Mouse (Mus musculus): Measurements from ENCODE around the gene Mrpl48. TPM values are rescaled to one million over a fixed set of nuclear protein-coding genes. Genes with fewer than 3 reads are reported as not detected.

Gene Mrpl48
- polyA plus RNA-seq, 1 experiment from 2014 or later, result 81.5 TPM

DNA sequence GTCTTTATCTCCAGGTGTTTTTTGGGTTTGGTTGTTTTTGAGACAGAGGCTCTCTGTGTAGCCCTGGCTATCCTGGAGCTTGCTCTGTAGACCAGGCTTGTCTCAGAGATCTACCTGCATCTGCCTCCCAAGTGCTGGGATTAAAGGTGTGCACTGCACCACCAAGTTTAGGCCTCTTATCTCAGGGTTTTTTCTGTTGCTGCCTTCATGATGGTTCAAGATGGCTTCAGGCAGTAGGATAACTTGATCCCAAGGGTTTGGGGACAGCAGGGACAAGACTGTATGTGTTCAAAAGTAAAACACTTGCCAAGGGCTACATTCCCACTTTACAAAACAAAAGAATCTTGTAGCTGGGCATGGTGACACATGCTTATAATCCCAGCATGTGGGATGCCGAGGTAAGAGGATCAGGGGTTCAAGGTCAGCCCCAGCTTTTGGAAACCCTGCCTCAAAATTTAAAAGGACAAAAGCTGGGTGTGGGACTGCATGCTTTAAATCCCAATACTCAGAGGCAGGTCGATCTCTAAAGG lies 106.2 kb downstream of the Mrpl48 start:
- Histone ChIP-seq H3K9me3 (ENCODE audit: low read length) (no peaks in the 10 kb centered on the region), H3K4me1 (ENCODE audit: insufficient read depth, low read length) (peaks cover 5% of the 10 kb centered on the region), H3K4me3 (ENCODE audit: low read length) (no peak overlapping the region), H3K27me3 (ENCODE audit: insufficient read depth, low read length) (no peaks in the 10 kb centered on the region), H3K4me2 (replicated peaks; ENCODE audit: low read depth, low read length) (no peak overlapping the region), H3K36me3 (ENCODE audit: insufficient read depth, low read length) (peaks cover 30% of the 10 kb centered on the region), H3K9ac (replicated peaks; ENCODE audit: low read length) (no peak overlapping the region), H3K27ac (ENCODE audit: low read length) (no peak overlapping the region)
- 45% methylated on average over 2 of the region's 2 CpGs for WGBS
- no peak for ATAC-seq (ENCODE audit: low FRiP score, low TSS enrichment)

DNA sequence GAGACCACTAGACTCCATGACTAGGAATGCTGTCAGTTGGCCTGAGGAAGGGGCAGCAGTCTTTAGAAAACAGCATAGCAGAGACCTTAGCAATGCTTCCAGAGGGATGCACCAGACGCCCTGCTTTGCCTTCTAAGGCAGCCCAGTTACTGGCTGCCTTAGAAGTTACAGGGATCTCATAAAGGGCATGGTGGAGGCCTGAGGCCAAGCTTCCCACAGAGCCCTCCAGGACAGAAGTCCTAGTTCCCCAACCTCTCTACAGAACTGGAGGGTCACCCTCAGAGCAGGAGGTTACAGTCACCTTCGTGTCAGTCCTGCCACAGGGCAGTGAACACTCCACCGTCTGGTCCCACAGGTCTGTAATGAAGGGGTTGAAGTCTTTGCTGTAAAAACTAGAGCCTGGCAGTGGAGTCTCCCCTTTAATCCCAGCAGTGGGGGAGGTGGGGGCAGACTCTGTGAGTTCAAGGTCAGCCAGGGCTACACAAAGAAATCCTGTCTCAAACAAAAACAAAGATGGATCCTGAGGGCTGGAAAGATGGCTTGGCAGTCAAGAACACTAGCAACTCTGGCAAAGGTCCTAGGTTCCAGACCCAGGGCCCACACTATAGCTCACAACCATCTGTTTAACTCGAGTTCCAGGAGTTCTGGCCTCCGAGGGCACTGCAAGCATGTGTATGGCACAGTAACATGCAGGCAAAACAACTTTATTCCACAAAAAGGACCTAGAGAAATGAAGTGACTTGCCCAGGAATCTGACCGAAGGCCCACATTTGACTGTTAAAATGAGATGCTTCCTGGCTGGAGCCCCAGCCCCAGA lies 106.9 kb downstream of the Mrpl48 start:
- no peaks in the 10 kb centered on the region for H3K27me3 ChIP-seq (ENCODE audit: insufficient read depth, low read length)
- no peak for ATAC-seq (ENCODE audit: low FRiP score, low TSS enrichment)
- no peak overlapping the region for H3K4me2 ChIP-seq (replicated peaks; ENCODE audit: low read depth, low read length)
- H3K36me3 ChIP-seq (ENCODE audit: insufficient read depth, low read length), result peaks cover 36% of the 10 kb centered on the region
- H3K9ac ChIP-seq (replicated peaks; ENCODE audit: low read length), result no peak overlapping the region
- peaks cover 8% of the 10 kb centered on the region for H3K4me1 ChIP-seq (ENCODE audit: insufficient read depth, low read length)
- WGBS, result 64% methylated on average over 6 of the region's 6 CpGs
- no peaks in the 10 kb centered on the region for H3K9me3 ChIP-seq (ENCODE audit: low read length)
- no peak overlapping the region for H3K4me3 ChIP-seq (ENCODE audit: low read length)
- H3K27ac ChIP-seq (ENCODE audit: low read length), result no peak overlapping the region

DNA sequence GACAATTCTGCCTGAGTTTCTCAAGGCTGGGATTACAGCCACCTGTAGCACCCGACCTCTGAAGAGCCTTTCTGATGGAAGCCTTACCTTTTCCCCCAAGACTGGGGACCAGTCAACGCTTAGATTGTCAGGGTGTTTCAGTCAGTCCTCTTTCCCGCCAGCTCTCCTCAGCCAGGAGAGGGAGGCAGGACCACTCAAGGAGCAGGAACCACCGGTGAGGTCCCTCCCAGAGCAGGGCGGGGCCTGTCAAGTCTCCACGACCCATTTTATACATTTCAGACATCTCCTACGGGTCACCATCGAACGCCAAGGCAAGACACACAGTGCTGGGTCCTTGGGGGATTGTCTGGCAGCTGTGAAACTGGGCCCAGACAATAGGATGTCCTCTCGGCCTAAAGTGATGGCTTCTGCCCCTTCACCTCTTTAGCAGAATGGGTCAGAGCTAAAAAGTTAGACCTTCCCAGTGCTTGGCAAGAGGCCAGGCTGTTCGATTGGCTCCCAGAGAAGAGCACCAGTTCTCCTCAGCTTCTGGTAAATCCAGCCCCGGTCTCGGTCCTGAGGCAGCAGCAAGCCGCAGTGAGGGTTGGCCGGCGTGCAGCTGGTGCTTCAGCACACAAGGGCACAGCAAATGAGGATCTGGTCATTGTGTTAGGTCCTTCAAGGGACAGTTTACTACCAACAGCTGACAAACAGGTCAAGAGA lies 107.7 kb downstream of the Mrpl48 start:
- Histone ChIP-seq H3K4me3 (ENCODE audit: low read length) (no peak overlapping the region), H3K4me2 (replicated peaks; ENCODE audit: low read depth, low read length) (no peak overlapping the region), H3K9me3 (ENCODE audit: low read length) (no peaks in the 10 kb centered on the region), H3K4me1 (ENCODE audit: insufficient read depth, low read length) (peaks cover 16% of the 10 kb centered on the region), H3K36me3 (ENCODE audit: insufficient read depth, low read length) (peaks cover 36% of the 10 kb centered on the region), H3K27ac (ENCODE audit: low read length) (no peak overlapping the region), H3K27me3 (ENCODE audit: insufficient read depth, low read length) (no peaks in the 10 kb centered on the region), H3K9ac (replicated peaks; ENCODE audit: low read length) (no peak overlapping the region)
- 66% methylated on average over 16 of the region's 16 CpGs for WGBS
- no peak for ATAC-seq (ENCODE audit: low FRiP score, low TSS enrichment)

GRCm38 (mm10) chr7:100499465-100499864 lies 108.6 kb downstream of the Mrpl48 start:
- no peaks in the 10 kb centered on the region for H3K9me3 ChIP-seq (ENCODE audit: low read length)
- no peaks in the 10 kb centered on the region for H3K27me3 ChIP-seq (ENCODE audit: insufficient read depth, low read length)

DNA sequence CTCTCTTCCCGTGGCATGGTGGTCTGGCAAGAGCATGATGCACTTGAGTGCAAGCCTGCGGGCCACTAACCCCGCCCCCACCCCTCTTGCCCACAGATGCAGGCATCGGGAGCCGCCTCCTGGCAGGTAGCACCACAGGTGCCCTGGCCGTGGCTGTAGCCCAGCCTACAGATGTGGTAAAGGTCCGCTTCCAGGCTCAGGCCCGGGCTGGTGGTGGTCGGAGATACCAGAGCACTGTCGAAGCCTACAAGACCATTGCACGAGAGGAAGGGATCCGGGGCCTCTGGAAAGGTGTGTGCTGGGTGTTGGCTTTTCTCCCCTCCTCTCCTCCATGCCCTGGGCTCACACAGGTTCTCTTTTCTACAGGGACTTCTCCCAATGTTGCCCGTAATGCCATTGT lies 110.1 kb downstream of the Mrpl48 start:
- 90% methylated on average over 13 of the region's 13 CpGs for WGBS
- H3K4me2 ChIP-seq (replicated peaks; ENCODE audit: low read depth, low read length), result no peak overlapping the region
- no peak overlapping the region for H3K9ac ChIP-seq (replicated peaks; ENCODE audit: low read length)
- peaks cover 32% of the 10 kb centered on the region for H3K4me1 ChIP-seq (ENCODE audit: insufficient read depth, low read length)
- H3K36me3 ChIP-seq (ENCODE audit: insufficient read depth, low read length), result peaks cover 36% of the 10 kb centered on the region
- H3K27ac ChIP-seq (ENCODE audit: low read length), result no peak overlapping the region
- no peaks in the 10 kb centered on the region for H3K27me3 ChIP-seq (ENCODE audit: insufficient read depth, low read length)
- ATAC-seq (ENCODE audit: low FRiP score, low TSS enrichment), result no peak
- H3K4me3 ChIP-seq (ENCODE audit: low read length), result no peak overlapping the region
- H3K9me3 ChIP-seq (ENCODE audit: low read length), result no peaks in the 10 kb centered on the region

More at GRCm38 (mm10) chr7:100499465-100499864, 108.6 kb downstream of the Mrpl48 start:
- H3K9ac ChIP-seq (replicated peaks; ENCODE audit: low read length), result no peak overlapping the region
- H3K4me1 ChIP-seq (ENCODE audit: insufficient read depth, low read length), result peaks cover 23% of the 10 kb centered on the region
- no peak overlapping the region for H3K4me2 ChIP-seq (replicated peaks; ENCODE audit: low read depth, low read length)
- H3K36me3 ChIP-seq (ENCODE audit: insufficient read depth, low read length), result peaks cover 36% of the 10 kb centered on the region
- no peak for ATAC-seq (ENCODE audit: low FRiP score, low TSS enrichment)
- H3K4me3 ChIP-seq (ENCODE audit: low read length), result no peak overlapping the region
- H3K27ac ChIP-seq (ENCODE audit: low read length), result no peak overlapping the region

GRCm38 (mm10) chr7:100497402-100497801 lies 110.7 kb downstream of the Mrpl48 start:
- Histone ChIP-seq H3K4me1 (ENCODE audit: insufficient read depth, low read length) (peaks cover 32% of the 10 kb centered on the region), H3K27me3 (ENCODE audit: insufficient read depth, low read length) (no peaks in the 10 kb centered on the region), H3K9me3 (ENCODE audit: low read length) (no peaks in the 10 kb centered on the region), H3K27ac (ENCODE audit: low read length) (no peak overlapping the region), H3K9ac (replicated peaks; ENCODE audit: low read length) (no peak overlapping the region), H3K36me3 (ENCODE audit: insufficient read depth, low read length) (peaks cover 36% of the 10 kb centered on the region), H3K4me2 (replicated peaks; ENCODE audit: low read depth, low read length) (no peak overlapping the region), H3K4me3 (ENCODE audit: low read length) (no peak overlapping the region)
- WGBS, result 76% methylated on average over 4 of the region's 4 CpGs
- no peak for ATAC-seq (ENCODE audit: low FRiP score, low TSS enrichment)

DNA sequence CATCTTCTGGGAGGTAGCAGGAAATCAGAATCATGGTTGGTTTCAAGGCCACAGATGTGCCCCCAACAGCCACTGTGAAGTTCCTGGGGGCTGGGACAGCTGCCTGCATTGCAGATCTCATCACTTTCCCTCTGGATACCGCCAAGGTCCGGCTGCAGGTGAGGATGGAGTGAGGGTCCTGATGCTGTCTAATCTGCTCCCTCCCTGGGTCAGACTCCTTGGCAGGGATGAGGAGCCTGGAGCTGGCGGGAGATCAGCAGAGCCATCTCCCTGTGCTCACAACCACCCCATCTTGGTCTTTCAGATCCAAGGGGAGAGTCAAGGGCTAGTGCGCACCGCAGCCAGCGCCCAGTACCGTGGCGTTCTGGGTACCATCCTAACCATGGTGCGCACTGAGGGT lies 111.3 kb downstream of the Mrpl48 start:
- no peak overlapping the region for H3K4me2 ChIP-seq (replicated peaks; ENCODE audit: low read depth, low read length)
- no peaks in the 10 kb centered on the region for H3K27me3 ChIP-seq (ENCODE audit: insufficient read depth, low read length)
- H3K36me3 ChIP-seq (ENCODE audit: insufficient read depth, low read length), result peaks cover 36% of the 10 kb centered on the region
- no peak overlapping the region for H3K4me3 ChIP-seq (ENCODE audit: low read length)
- no peak overlapping the region for H3K9ac ChIP-seq (replicated peaks; ENCODE audit: low read length)
- ATAC-seq (ENCODE audit: low FRiP score, low TSS enrichment), result no peak
- no peak overlapping the region for H3K27ac ChIP-seq (ENCODE audit: low read length)
- 98% methylated on average over 9 of the region's 9 CpGs for WGBS
- peaks cover 35% of the 10 kb centered on the region for H3K4me1 ChIP-seq (ENCODE audit: insufficient read depth, low read length)
- no peaks in the 10 kb centered on the region for H3K9me3 ChIP-seq (ENCODE audit: low read length)

GRCm38 (mm10) chr7:100496371-100496770 lies 111.7 kb downstream of the Mrpl48 start:
- H3K9ac ChIP-seq (replicated peaks; ENCODE audit: low read length), result peak overlapping the region; percentile 47; the same call in 1 of the 2 replicates

More at GRCm38 (mm10) chr7:100496371-100496770, 111.7 kb downstream of the Mrpl48 start:
- no peak for ATAC-seq (ENCODE audit: low FRiP score, low TSS enrichment)
- WGBS, result 75% methylated on average over 6 of the region's 6 CpGs
- Histone ChIP-seq H3K4me1 (ENCODE audit: insufficient read depth, low read length) (peaks cover 35% of the 10 kb centered on the region), H3K9me3 (ENCODE audit: low read length) (no peaks in the 10 kb centered on the region), H3K4me2 (replicated peaks; ENCODE audit: low read depth, low read length) (peak overlapping the region; percentile 93), H3K27me3 (ENCODE audit: insufficient read depth, low read length) (no peaks in the 10 kb centered on the region), H3K4me3 (ENCODE audit: low read length) (peak overlapping the region; percentile 21; the same call in 1 of the 2 replicates), H3K36me3 (ENCODE audit: insufficient read depth, low read length) (peaks cover 36% of the 10 kb centered on the region), H3K27ac (ENCODE audit: low read length) (peak overlapping the region; percentile 84)
